Mouse (Mus musculus) MEL (cell line): ENCODE data around the gene Sarm1. TPM values are rescaled to one million over a fixed set of nuclear protein-coding genes. Genes with fewer than 3 reads are reported as not detected.
A peak's percentile ranks its signal among the peaks of the same experiment; 100 is the strongest.

Source experiments
- DNase-seq: peaks from one replicate; pipeline ENCODE4 v3.0.0; 2011; ENCODE audit warnings: low read depth, low spot score
- H3K27ac ChIP-seq: 2 replicates; pipeline ENCODE4 v1.5.1; 2012; ENCODE audit warnings: low read depth, mild to moderate bottlenecking, control low read depth, low read length, moderate library complexity; ENCODE audit not compliant: control insufficient read depth
- H3K27me3 ChIP-seq, 2 experiments: fragments of 150-350 bp in 1 of 2; sonication (generic) in 1 of 2; 2 replicates each; pipeline ENCODE4 v1.6.1; 2012; ENCODE audit warnings: low read length in 2 of 2, mild to moderate bottlenecking in 2 of 2, improper control_type of control experiment in 1 of 2, moderate library complexity in 1 of 2; ENCODE audit not compliant: insufficient read depth in 2 of 2, control insufficient read depth in 1 of 2
- H3K36me3 ChIP-seq, 2 experiments: 2 replicates each; pipeline ENCODE4 v1.6.1; 2012 to 2014; ENCODE audit warnings: low read length in 2 of 2, improper control_type of control experiment in 1 of 2, inconsistent platforms in 1 of 2, mild to moderate bottlenecking in 1 of 2; ENCODE audit not compliant: insufficient read depth in 2 of 2, control insufficient read depth in 1 of 2
- H3K4me1 ChIP-seq, 2 experiments: fragments of 150-350 bp in 1 of 2; sonication (generic) in 1 of 2; 2 replicates each; pipeline ENCODE4 v1.6.1; 2012; ENCODE audit warnings: low read length in 2 of 2, improper control_type of control experiment in 1 of 2, mild to moderate bottlenecking in 1 of 2; ENCODE audit not compliant: insufficient read depth in 2 of 2, control insufficient read depth in 1 of 2
- H3K4me3 ChIP-seq, 2 experiments: fragments of 150-350 bp in 1 of 2; sonication (generic) in 1 of 2; 2 replicates each; pipeline ENCODE4 v1.5.1; 2012; ENCODE audit warnings: low read depth in 2 of 2, low read length in 2 of 2, mild to moderate bottlenecking in 2 of 2, moderate library complexity in 2 of 2, control low read depth in 1 of 2, improper control_type of control experiment in 1 of 2; ENCODE audit not compliant: control insufficient read depth in 1 of 2, insufficient read depth in 1 of 2
- H3K79me2 ChIP-seq: 2 replicates; pipeline ENCODE4 v1.6.1; 2012; ENCODE audit warnings: mild to moderate bottlenecking, low read length, moderate library complexity; ENCODE audit not compliant: control insufficient read depth, poor library complexity, insufficient read depth
- H3K9ac ChIP-seq: 2 replicates; pipeline ENCODE4 v1.6.1; 2012; ENCODE audit warnings: low read depth, mild to moderate bottlenecking, control low read depth, low read length, moderate library complexity; ENCODE audit not compliant: control insufficient read depth, poor library complexity, severe bottlenecking
- H3K9me3 ChIP-seq: fragments of 150-350 bp; sonication (generic); replicated peaks from 2 replicates; pipeline ENCODE4 v1.6.1; 2012; ENCODE audit warnings: mild to moderate bottlenecking, low read length, improper control_type of control experiment, moderate library complexity; ENCODE audit not compliant: insufficient read depth
- BHLHE40 ChIP-seq: IDR thresholded peaks from 2 replicates; pipeline ENCODE4 v1.6.1; 2012; ENCODE audit warnings: low read depth, mild to moderate bottlenecking, inconsistent platforms, low read length, improper control_type of control experiment, borderline replicate concordance
- CHD1 ChIP-seq: IDR thresholded peaks from 2 replicates; pipeline ENCODE4 v1.6.1; 2012; ENCODE audit warnings: low read depth, mild to moderate bottlenecking, inconsistent platforms, low read length, improper control_type of control experiment
- CHD2 ChIP-seq: IDR thresholded peaks from 2 replicates; pipeline ENCODE4 v1.6.1; 2011; ENCODE audit warnings: low read length, improper control_type of control experiment
- CTCF ChIP-seq, 3 experiments: IDR thresholded peaks in 2 of 3; conservative IDR thresholded peaks in 1 of 3; 2 replicates each; pipeline ENCODE4 v1.5.1; 2011 to 2012; ENCODE audit warnings: low read length in 3 of 3, low read depth in 2 of 3, mild to moderate bottlenecking in 2 of 3, improper control_type of control experiment in 1 of 3, inconsistent platforms in 1 of 3, mixed read lengths in 1 of 3, moderate library complexity in 1 of 3; ENCODE audit not compliant: control insufficient read depth in 1 of 3, insufficient read depth in 1 of 3, poor library complexity in 1 of 3, severe bottlenecking in 1 of 3
- E2F4 ChIP-seq: IDR thresholded peaks from 2 replicates; pipeline ENCODE4 v1.6.1; 2011; ENCODE audit warnings: low read depth, low read length, improper control_type of control experiment, borderline replicate concordance
- ELF1 ChIP-seq: IDR thresholded peaks from 2 replicates; pipeline ENCODE4 v1.6.1; 2014; ENCODE audit warnings: low read depth, mild to moderate bottlenecking, inconsistent platforms, low read length, improper control_type of control experiment, moderate library complexity
- EP300 ChIP-seq, 2 experiments: IDR thresholded peaks; 2 replicates each; pipeline ENCODE4 v1.6.1; 2011; ENCODE audit warnings: improper control_type of control experiment in 2 of 2, low read length in 2 of 2, low read depth in 1 of 2, mild to moderate bottlenecking in 1 of 2
- GABPA ChIP-seq: IDR thresholded peaks from 2 replicates; pipeline ENCODE4 v1.6.1; 2012; ENCODE audit warnings: low read depth, mild to moderate bottlenecking, inconsistent platforms, low read length, improper control_type of control experiment, moderate library complexity
- GATA1 ChIP-seq: IDR thresholded peaks from 2 replicates; pipeline ENCODE4 v1.6.1; 2011; ENCODE audit warnings: low read depth, low read length, improper control_type of control experiment
- HCFC1 ChIP-seq: IDR thresholded peaks from 2 replicates; pipeline ENCODE4 v1.6.1; 2012; ENCODE audit warnings: low read depth, mild to moderate bottlenecking, inconsistent platforms, low read length, improper control_type of control experiment, moderate library complexity
- JUND ChIP-seq: IDR thresholded peaks from 2 replicates; pipeline ENCODE4 v1.6.1; 2011; ENCODE audit warnings: low read depth, mild to moderate bottlenecking, improper control_type of control experiment, low read length
- KAT2A ChIP-seq: conservative IDR thresholded peaks from 2 replicates; pipeline ENCODE4 v1.6.1; 2012; ENCODE audit warnings: low read depth, low read length, improper control_type of control experiment, inconsistent platforms
- MAFK ChIP-seq: IDR thresholded peaks from 2 replicates; pipeline ENCODE4 v1.6.1; 2011; ENCODE audit warnings: low read depth, mild to moderate bottlenecking, low read length, improper control_type of control experiment, borderline replicate concordance
- MAX ChIP-seq: IDR thresholded peaks from 2 replicates; pipeline ENCODE4 v1.6.1; 2011; ENCODE audit warnings: low read length, improper control_type of control experiment
- MAZ ChIP-seq: IDR thresholded peaks from 2 replicates; pipeline ENCODE4 v1.6.1; 2012; ENCODE audit warnings: low read depth, mild to moderate bottlenecking, inconsistent platforms, low read length, improper control_type of control experiment
- MEF2A ChIP-seq: IDR thresholded peaks from 2 replicates; pipeline ENCODE4 v1.6.1; 2014; ENCODE audit warnings: low read depth, mild to moderate bottlenecking, inconsistent platforms, low read length, improper control_type of control experiment; ENCODE audit not compliant: poor library complexity, insufficient replicate concordance, severe bottlenecking; ENCODE audit errors: extremely low read depth
- MXI1 ChIP-seq: IDR thresholded peaks from 2 replicates; pipeline ENCODE4 v1.6.1; 2011; ENCODE audit warnings: mild to moderate bottlenecking, low read depth, low read length, improper control_type of control experiment
- MYB ChIP-seq: IDR thresholded peaks from 2 replicates; pipeline ENCODE4 v1.6.1; 2011; ENCODE audit warnings: mild to moderate bottlenecking, low read depth, low read length, improper control_type of control experiment
- MYC ChIP-seq: IDR thresholded peaks from 2 replicates; pipeline ENCODE4 v1.6.1; 2011; ENCODE audit warnings: low read depth, mild to moderate bottlenecking, low read length, improper control_type of control experiment, moderate library complexity
- NELFE ChIP-seq: IDR thresholded peaks from 2 replicates; pipeline ENCODE4 v1.6.1; 2011; ENCODE audit warnings: low read depth, low read length, improper control_type of control experiment
- NRF1 ChIP-seq: IDR thresholded peaks from 2 replicates; pipeline ENCODE4 v1.6.1; 2014; ENCODE audit warnings: low read depth, mild to moderate bottlenecking, inconsistent platforms, low read length, improper control_type of control experiment, moderate library complexity; ENCODE audit not compliant: poor library complexity, insufficient read depth, severe bottlenecking
- POLR2A ChIP-seq, 2 experiments: IDR thresholded peaks; 2 replicates each; pipeline ENCODE4 v1.6.1; 2011 to 2012; ENCODE audit warnings: low read length in 2 of 2, mild to moderate bottlenecking in 2 of 2, control low read depth in 1 of 2, improper control_type of control experiment in 1 of 2, low read depth in 1 of 2, moderate library complexity in 1 of 2; ENCODE audit not compliant: control insufficient read depth in 1 of 2, insufficient read depth in 1 of 2, poor library complexity in 1 of 2
- POLR2AphosphoS2 ChIP-seq: IDR thresholded peaks from 2 replicates; pipeline ENCODE4 v1.6.1; 2011; ENCODE audit warnings: low read length, improper control_type of control experiment
- RAD21 ChIP-seq: IDR thresholded peaks from 2 replicates; pipeline ENCODE4 v1.6.1; 2011; ENCODE audit warnings: mild to moderate bottlenecking, low read depth, low read length, improper control_type of control experiment
- RCOR1 ChIP-seq: IDR thresholded peaks from 2 replicates; pipeline ENCODE4 v1.6.1; 2012; ENCODE audit warnings: low read depth, mild to moderate bottlenecking, inconsistent platforms, low read length, improper control_type of control experiment
- SIN3A ChIP-seq: IDR thresholded peaks from 2 replicates; pipeline ENCODE4 v1.6.1; 2012; ENCODE audit warnings: low read length, improper control_type of control experiment, inconsistent platforms
- SMC3 ChIP-seq: IDR thresholded peaks from 2 replicates; pipeline ENCODE4 v1.6.1; 2011; ENCODE audit warnings: low read depth, low read length, improper control_type of control experiment
- TAL1 ChIP-seq: IDR thresholded peaks from 2 replicates; pipeline ENCODE4 v1.6.1; 2012; ENCODE audit warnings: mild to moderate bottlenecking, inconsistent platforms, low read length, moderate library complexity, mixed read lengths
- TCF12 ChIP-seq: IDR thresholded peaks from 2 replicates; pipeline ENCODE4 v1.6.1; 2014; ENCODE audit warnings: low read depth, mild to moderate bottlenecking, inconsistent platforms, low read length, improper control_type of control experiment, moderate library complexity
- UBTF ChIP-seq: IDR thresholded peaks from 2 replicates; pipeline ENCODE4 v1.6.1; 2012; ENCODE audit warnings: low read depth, mild to moderate bottlenecking, inconsistent platforms, low read length, improper control_type of control experiment, moderate library complexity, borderline replicate concordance; ENCODE audit not compliant: insufficient read depth
- USF1 ChIP-seq: IDR thresholded peaks from 2 replicates; pipeline ENCODE4 v1.6.1; 2014; ENCODE audit warnings: low read depth, mild to moderate bottlenecking, inconsistent platforms, low read length, improper control_type of control experiment, moderate library complexity
- ZC3H11A ChIP-seq: IDR thresholded peaks from 2 replicates; pipeline ENCODE4 v1.6.1; 2012; ENCODE audit warnings: low read depth, mild to moderate bottlenecking, inconsistent platforms, low read length, improper control_type of control experiment
- ZKSCAN1 ChIP-seq: IDR thresholded peaks from 2 replicates; pipeline ENCODE4 v1.6.1; 2012; ENCODE audit warnings: low read depth, mild to moderate bottlenecking, inconsistent platforms, low read length, improper control_type of control experiment, moderate library complexity
- ZNF384 ChIP-seq: IDR thresholded peaks from 2 replicates; pipeline ENCODE4 v1.6.1; 2012; ENCODE audit warnings: low read depth, mild to moderate bottlenecking, inconsistent platforms, low read length, improper control_type of control experiment
- polyA plus RNA-seq, 2 experiments: library from polyadenylated mRNA; stranded (reverse) in 1 of 2; unstranded in 1 of 2; fragments of >175 nt in 1 of 2; fragments of >200 nt in 1 of 2; gene quantifications; 2 replicates each; pipeline versions ENCODE4 v1.2.1 to v1.2.4; 2012; ENCODE audit warnings: low replicate concordance in 2 of 2, low read depth in 1 of 2; ENCODE audit not compliant: insufficient read length in 2 of 2, insufficient read depth in 1 of 2, missing spikeins in 1 of 2
- total RNA-seq: library from RNA; depleted of rRNA; stranded (reverse); fragments of 300-350 nt; gene quantifications from 2 replicates; pipeline ENCODE4 v1.2.3, GENCODE M21; 2012

Gene Sarm1
- total and polyA plus RNA-seq, 3 experiments: 0.73 to 4.3 TPM; not detected in 1

DNA sequence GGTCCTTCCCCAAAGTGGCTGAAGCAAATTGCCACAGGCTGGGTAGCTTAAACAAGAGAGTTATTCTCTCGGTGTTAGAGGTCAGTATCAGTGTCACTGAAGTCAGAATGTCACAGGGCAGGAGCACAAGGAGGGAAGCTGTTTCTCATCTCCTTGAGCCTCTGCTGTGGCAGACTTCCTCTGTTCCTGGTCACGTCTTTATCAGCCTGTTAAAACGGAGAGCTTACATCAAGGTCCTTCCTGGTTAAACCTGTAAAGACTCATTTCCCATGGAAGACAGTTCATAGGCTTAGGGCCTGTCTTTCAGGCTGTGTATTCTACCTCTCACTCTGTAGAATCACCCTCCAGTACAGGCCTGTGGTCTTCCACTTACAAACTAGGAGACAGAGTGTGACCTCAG, 29.6 kb downstream of the Sarm1 start (continued):
- TF ChIP-seq GATA1 (0 out of 2 replicates have a peak, but pooled peaks have one; percentile 12), UBTF (no peak), TAL1 (no peak), GABPA (no peak), SIN3A (no peak), JUND (no peak), RCOR1 (no peak; the same call in 1 of the 2 replicates), NRF1 (no peak), EP300 (IDR thresholded peaks at IDR 0.05; ENCODE audit: low read depth in 1 of 2, low read length in 2 of 2) (no peak; a peak in 1 of 4 replicates), BHLHE40 (no peak)
- TF ChIP-seq, all 39 proteins: peak for 9

DNA sequence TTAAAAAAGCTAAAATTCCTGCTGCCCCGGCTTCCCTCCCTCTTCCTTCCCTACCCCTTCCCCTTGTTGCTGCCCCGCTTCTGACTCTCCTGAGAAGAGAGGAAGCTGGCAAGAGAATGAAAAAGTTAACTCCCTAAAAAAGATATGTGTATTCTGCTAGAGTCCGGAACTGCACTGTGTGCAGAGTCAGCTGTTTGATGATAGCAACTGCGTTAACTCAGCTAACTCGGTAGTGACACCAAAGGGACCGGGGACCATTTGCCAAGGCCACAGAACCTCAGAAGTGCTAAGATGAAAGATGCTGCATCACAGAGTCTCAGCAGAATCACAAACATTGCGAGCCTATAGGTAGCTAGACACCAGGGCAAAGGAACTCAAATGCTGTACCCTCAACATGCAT, 30.0 kb downstream of the Sarm1 start:
- Histone ChIP-seq H3K9ac (peak overlapping the region; percentile 24), H3K4me1 (peaks cover 20 to 44% of the 10 kb centered on the region in 2 experiments), H3K27ac (peak overlapping the region; percentile 50), H3K79me2 (no peaks in the 10 kb centered on the region; the same call in 1 of the 2 replicates), H3K27me3 (no peaks in the 10 kb centered on the region), H3K36me3 (peaks cover 0 to 31% of the 10 kb centered on the region in 2 experiments; a peak in 2 of 4 replicates), H3K9me3 (no peaks in the 10 kb centered on the region), H3K4me3 (peak overlapping the region; percentile 17 to 26; a peak in 3 of 4 replicates)
- peak; percentile 81 for DNase-seq
- TF ChIP-seq POLR2AphosphoS2 (no peak), BHLHE40 (no peak), MAX (0 out of 2 replicates have a peak, but pooled peaks have one; percentile 15), NELFE (no peak), CHD1 (no peak), MEF2A (no peak), USF1 (no peak; the same call in 1 of the 2 replicates), MAZ (no peak), GABPA (no peak), MAFK (peak; percentile 93), UBTF (no peak), ZNF384 (0 out of 2 replicates have a peak, but pooled peaks have one; percentile 14), HCFC1 (0 out of 2 replicates have a peak, but pooled peaks have one; percentile 53), SMC3 (no peak), POLR2A (IDR thresholded peaks at IDR 0.05; ENCODE audit: control insufficient read depth in 1 of 2, insufficient read depth in 1 of 2, low read depth in 1 of 2, low read length in 2 of 2, poor library complexity in 1 of 2) (0 out of 4 replicates have a peak, but pooled peaks of 1 of the 2 experiments have one; percentile 20), ELF1 (peak; percentile 85), MXI1 (peak; percentile 68), GATA1 (peak; percentile 75), KAT2A (no peak), CHD2 (no peak), ZKSCAN1 (no peak), CTCF (IDR thresholded peaks at IDR 0.05 in 2 of 3, conservative IDR thresholded peaks at IDR 0.05 in 1 of 3; ENCODE audit: control insufficient read depth in 1 of 3, insufficient read depth in 1 of 3, low read depth in 2 of 3, low read length in 3 of 3, poor library complexity in 1 of 3, severe bottlenecking in 1 of 3) (no peak), TAL1 (no peak), EP300 (IDR thresholded peaks at IDR 0.05; ENCODE audit: low read depth in 1 of 2, low read length in 2 of 2) (peak; percentile 57 to 64; a peak in 3 of 4 replicates), RAD21 (no peak), ZC3H11A (no peak), NRF1 (no peak), TCF12 (no peak; the same call in 1 of the 2 replicates), E2F4 (no peak), SIN3A (peak; percentile 97), MYB (no peak), MYC (no peak)
